Mouse (Mus musculus): ENCODE data around the gene Rae1. TPM values are rescaled to one million over a fixed set of nuclear protein-coding genes. Genes with fewer than 3 reads are reported as not detected.

Gene Rae1
- 25.9 and 34.4 TPM in 2 replicates for polyA plus RNA-seq (2012; ENCODE audit: insufficient read depth, insufficient read length, missing spikeins)

DNA sequence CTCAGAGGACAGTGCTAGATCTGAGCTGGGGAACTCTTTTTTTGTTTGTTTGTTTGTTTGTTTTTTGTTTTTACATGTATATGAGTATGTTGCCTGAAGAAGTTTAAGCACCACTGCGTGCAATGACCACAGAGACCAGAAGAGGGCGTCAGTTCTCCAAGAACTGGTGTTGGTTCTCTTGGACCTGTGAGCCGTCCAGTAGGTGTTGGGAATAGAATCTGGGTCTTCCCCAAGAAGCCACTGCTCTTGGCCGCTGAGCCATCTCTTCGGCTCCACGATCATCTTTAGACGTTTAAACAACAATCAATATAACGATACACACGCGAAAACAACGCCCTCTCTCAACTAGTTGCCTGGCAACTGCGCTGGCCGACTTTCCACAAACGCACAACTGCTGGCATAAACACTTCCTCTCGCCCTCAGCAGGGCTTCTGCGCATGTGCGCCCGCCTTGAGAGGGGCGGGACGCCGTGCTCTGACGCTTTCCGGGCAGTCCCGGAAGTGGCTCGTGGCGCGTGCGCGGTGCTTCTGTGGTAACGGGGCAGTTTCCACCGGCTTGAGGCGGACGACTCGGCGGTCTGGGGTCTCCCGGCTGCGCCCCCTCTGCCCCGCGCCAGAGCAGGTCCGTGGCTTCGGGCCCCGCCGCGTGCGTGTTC, at the start of gene Rae1:
Gene Rae1, plus strand, starts transcription at position 488 of the 655 bp plus-strand sequence.
- H3K4me1 ChIP-seq (ENCODE audit: control insufficient read depth, insufficient read depth, insufficient read length, low read length) = peaks cover 3% of the 10 kb centered on the region; the same call in 1 of the 2 replicates
- H3K4me3 ChIP-seq (ENCODE audit: insufficient read depth, low read depth, low read length) = peak within 1 kb of the TSS; percentile 73
- H3K27ac ChIP-seq (replicated peaks; ENCODE audit: low read depth, low read length) = peak within 1 kb of the TSS; percentile 24; the same call in 1 of the 2 replicates

GRCm38 (mm10) chr2:172950119-172950676, 49.7 kb upstream of the Rae1 start:
- H3K4me3 ChIP-seq (ENCODE audit: insufficient read depth, low read depth, low read length) = no peak overlapping the region
- H3K4me1 ChIP-seq (ENCODE audit: control insufficient read depth, insufficient read depth, insufficient read length, low read length) = no peaks in the 10 kb centered on the region
- no peak overlapping the region for H3K27ac ChIP-seq (replicated peaks; ENCODE audit: low read depth, low read length)

DNA sequence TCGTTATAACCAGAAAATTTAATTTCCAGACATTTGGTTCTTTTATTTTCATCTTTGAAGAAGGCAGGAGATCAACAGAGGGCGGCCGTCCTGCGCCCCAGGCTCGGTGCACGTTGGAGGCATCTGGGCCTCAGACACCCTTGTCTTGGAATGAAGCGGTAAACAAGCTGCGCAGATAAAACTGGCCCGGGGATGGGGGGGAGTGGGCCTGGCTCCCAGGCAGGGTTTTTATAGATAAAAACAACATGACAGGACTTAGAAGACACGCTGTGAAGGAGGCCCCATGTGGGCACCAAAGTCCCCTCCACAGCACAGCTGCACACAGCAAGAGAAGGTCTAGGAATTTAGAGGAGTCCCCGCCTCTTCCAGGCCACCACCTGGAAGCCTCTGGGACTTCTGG, 49.2 kb upstream of the Rae1 start:
- no peak overlapping the region for H3K27ac ChIP-seq (replicated peaks; ENCODE audit: low read depth, low read length)
- no peaks in the 10 kb centered on the region for H3K4me1 ChIP-seq (ENCODE audit: control insufficient read depth, insufficient read depth, insufficient read length, low read length)
- H3K4me3 ChIP-seq (ENCODE audit: insufficient read depth, low read depth, low read length) = no peak overlapping the region

- Histone ChIP-seq H3K27ac (replicated peaks; ENCODE audit: low read depth, low read length) (no peak overlapping the region), H3K4me3 (ENCODE audit: insufficient read depth, low read depth, low read length) (no peak overlapping the region), H3K4me1 (ENCODE audit: control insufficient read depth, insufficient read depth, insufficient read length, low read length) (no peaks in the 10 kb centered on the region)
Observed at GRCm38 (mm10) chr2:172951976-172952375, 47.9 kb upstream of the Rae1 start.

DNA sequence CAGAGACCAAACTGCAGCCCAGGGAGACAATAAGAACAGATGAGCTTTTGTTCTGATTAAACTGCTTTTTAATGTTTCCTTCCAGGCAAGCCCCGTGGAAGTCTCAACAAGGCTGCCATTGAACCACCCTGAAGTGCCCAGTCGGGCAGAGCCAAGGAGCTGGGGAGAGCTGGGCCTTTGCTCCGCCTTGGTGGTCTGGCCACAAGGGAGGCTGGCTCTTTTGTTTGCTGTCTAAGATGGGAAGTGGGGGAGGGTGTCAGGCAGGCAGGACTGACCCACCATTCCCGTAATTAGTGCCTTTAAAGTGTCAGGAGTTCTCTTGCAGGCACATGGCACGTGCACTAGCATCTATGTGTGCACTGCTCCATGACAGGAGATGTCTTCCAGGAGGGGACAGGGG, 41.3 kb upstream of the Rae1 start:
- H3K4me3 ChIP-seq (ENCODE audit: insufficient read depth, low read depth, low read length) = no peak overlapping the region
- no peak overlapping the region for H3K27ac ChIP-seq (replicated peaks; ENCODE audit: low read depth, low read length)
- no peaks in the 10 kb centered on the region for H3K4me1 ChIP-seq (ENCODE audit: control insufficient read depth, insufficient read depth, insufficient read length, low read length)

DNA sequence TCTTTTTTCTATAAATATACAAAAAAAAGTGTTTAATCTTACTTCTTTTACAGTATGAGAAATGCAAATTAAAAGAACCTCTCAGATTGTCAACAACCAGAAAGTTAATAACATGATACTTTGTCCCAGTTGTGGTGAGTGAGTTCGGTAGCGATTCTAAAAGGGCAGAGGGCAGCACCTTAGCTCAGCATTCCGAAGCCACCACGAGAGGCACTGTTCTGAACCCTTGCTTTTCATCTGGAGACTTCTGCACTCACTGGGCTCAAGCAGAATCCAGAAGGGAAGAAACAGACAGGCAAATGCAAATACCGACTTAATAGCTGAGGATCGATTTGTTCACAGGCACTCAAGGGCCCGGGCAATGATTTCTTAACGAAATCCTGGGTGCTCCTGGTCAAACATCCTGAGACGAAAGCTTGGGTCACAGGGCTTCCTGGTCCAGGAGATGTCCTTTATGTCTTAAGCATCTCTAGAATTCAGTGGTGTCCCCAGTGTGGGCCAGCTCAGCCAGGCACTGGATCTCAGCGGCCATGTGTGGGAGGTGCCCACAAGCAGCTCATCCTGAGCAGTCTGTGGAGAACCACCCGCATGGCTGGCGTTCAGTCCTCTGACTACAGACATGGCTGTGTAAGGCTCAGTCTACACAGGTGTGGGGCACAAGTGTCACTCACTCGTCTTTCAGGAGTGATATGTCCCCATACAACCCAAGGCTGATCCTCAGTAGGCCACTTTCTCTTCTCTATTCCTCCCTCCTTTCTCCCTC, 40.7 kb upstream of the Rae1 start:
- H3K27ac ChIP-seq (replicated peaks; ENCODE audit: low read depth, low read length) = no peak overlapping the region
- no peaks in the 10 kb centered on the region for H3K4me1 ChIP-seq (ENCODE audit: control insufficient read depth, insufficient read depth, insufficient read length, low read length)
- no peak overlapping the region for H3K4me3 ChIP-seq (ENCODE audit: insufficient read depth, low read depth, low read length)

DNA sequence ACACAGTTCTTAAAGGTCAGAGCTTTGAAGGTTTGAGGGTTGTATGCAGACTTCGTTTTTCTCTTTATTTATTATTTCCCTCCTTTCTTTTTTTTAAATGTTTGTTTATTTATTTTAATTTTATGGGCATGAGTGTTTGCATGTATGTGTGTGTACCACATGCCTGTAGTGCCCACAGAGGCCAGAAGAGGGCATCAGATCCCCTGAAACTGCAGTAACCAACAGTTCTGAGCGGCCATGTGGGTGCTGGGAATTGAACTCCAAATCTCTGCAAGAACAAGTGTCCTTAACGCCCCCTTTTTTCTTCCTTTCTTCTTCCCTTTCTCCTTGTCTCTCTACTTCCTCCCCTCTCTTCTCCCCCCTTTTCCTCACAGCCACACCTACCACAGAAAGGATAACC, 39.6 kb upstream of the Rae1 start:
- Histone ChIP-seq H3K4me1 (ENCODE audit: control insufficient read depth, insufficient read depth, insufficient read length, low read length) (no peaks in the 10 kb centered on the region), H3K4me3 (ENCODE audit: insufficient read depth, low read depth, low read length) (no peak overlapping the region), H3K27ac (replicated peaks; ENCODE audit: low read depth, low read length) (no peak overlapping the region)

- Histone ChIP-seq H3K27ac (replicated peaks; ENCODE audit: low read depth, low read length) (no peak overlapping the region), H3K4me3 (ENCODE audit: insufficient read depth, low read depth, low read length) (no peak overlapping the region), H3K4me1 (ENCODE audit: control insufficient read depth, insufficient read depth, insufficient read length, low read length) (no peaks in the 10 kb centered on the region)
Observed at GRCm38 (mm10) chr2:172961211-172961610, 38.7 kb upstream of the Rae1 start.

GRCm38 (mm10) chr2:172965249-172965648, 34.7 kb upstream of the Rae1 start:
- Histone ChIP-seq H3K27ac (replicated peaks; ENCODE audit: low read depth, low read length) (no peak overlapping the region), H3K4me3 (ENCODE audit: insufficient read depth, low read depth, low read length) (no peak overlapping the region), H3K4me1 (ENCODE audit: control insufficient read depth, insufficient read depth, insufficient read length, low read length) (no peaks in the 10 kb centered on the region)

GRCm38 (mm10) chr2:172966480-172966879, 33.4 kb upstream of the Rae1 start:
- no peaks in the 10 kb centered on the region for H3K4me1 ChIP-seq (ENCODE audit: control insufficient read depth, insufficient read depth, insufficient read length, low read length)
- H3K4me3 ChIP-seq (ENCODE audit: insufficient read depth, low read depth, low read length) = no peak overlapping the region
- H3K27ac ChIP-seq (replicated peaks; ENCODE audit: low read depth, low read length) = no peak overlapping the region

DNA sequence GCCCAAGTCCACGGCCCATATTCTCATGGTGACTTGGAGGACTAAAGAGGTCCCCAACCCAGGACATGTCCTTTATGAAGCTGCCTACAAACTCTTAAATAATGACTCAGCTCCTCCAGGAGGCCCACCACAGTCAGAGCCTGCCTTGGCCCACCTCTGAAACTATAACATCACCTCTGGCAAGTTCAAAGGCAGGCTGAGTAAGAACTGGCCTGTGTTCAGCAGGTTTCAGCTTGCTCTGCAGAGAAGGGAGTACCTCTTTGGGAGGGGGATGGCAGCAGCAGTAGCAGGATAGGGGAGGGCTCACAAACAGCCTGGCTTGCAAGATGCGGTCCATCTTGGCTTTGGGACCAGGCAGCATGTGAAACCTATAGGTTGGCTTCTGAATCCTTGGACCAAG, 28.1 kb upstream of the Rae1 start:
- H3K4me1 ChIP-seq (ENCODE audit: control insufficient read depth, insufficient read depth, insufficient read length, low read length) = no peaks in the 10 kb centered on the region
- no peak overlapping the region for H3K27ac ChIP-seq (replicated peaks; ENCODE audit: low read depth, low read length)
- H3K4me3 ChIP-seq (ENCODE audit: insufficient read depth, low read depth, low read length) = no peak overlapping the region

GRCm38 (mm10) chr2:172973806-172974565, 25.9 kb upstream of the Rae1 start:
- no peaks in the 10 kb centered on the region for H3K4me1 ChIP-seq (ENCODE audit: control insufficient read depth, insufficient read depth, insufficient read length, low read length)
- no peak overlapping the region for H3K27ac ChIP-seq (replicated peaks; ENCODE audit: low read depth, low read length)
- no peak overlapping the region for H3K4me3 ChIP-seq (ENCODE audit: insufficient read depth, low read depth, low read length)

DNA sequence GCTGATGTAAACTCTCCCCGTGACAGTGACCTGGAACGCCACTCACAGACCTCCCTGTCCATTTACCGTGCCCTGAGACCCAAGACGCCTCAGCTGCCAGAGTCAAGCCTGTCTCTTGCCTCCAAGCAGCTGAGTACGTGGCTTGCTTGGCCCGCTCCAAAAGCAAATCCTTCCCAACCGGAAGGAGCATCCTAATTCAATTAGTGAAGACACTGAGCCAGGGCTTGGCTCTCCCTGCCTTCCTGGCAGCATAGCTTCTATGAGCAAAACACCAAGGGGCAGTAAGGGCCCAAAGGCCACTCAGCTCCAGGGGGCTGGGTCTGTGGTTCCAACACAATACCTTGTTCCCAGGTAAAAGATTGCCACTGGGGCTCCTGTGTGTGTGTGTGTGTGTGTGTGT, 25.2 kb upstream of the Rae1 start:
- Histone ChIP-seq H3K4me3 (ENCODE audit: insufficient read depth, low read depth, low read length) (no peak overlapping the region), H3K4me1 (ENCODE audit: control insufficient read depth, insufficient read depth, insufficient read length, low read length) (no peaks in the 10 kb centered on the region), H3K27ac (replicated peaks; ENCODE audit: low read depth, low read length) (no peak overlapping the region)

GRCm38 (mm10) chr2:172975159-172975558, 24.8 kb upstream of the Rae1 start:
- no peak overlapping the region for H3K27ac ChIP-seq (replicated peaks; ENCODE audit: low read depth, low read length)
- H3K4me1 ChIP-seq (ENCODE audit: control insufficient read depth, insufficient read depth, insufficient read length, low read length) = no peaks in the 10 kb centered on the region
- no peak overlapping the region for H3K4me3 ChIP-seq (ENCODE audit: insufficient read depth, low read depth, low read length)

- Histone ChIP-seq H3K4me3 (ENCODE audit: insufficient read depth, low read depth, low read length) (peak overlapping the region; percentile 37; the same call in 1 of the 2 replicates), H3K27ac (replicated peaks; ENCODE audit: low read depth, low read length) (no peak overlapping the region), H3K4me1 (ENCODE audit: control insufficient read depth, insufficient read depth, insufficient read length, low read length) (no peaks in the 10 kb centered on the region)
Observed at GRCm38 (mm10) chr2:172976661-172977238, 23.2 kb upstream of the Rae1 start.

Measured in brown adipose tissue, adult 24 weeks (tissue).